Mouse (Mus musculus): ENCODE results near the gene Notch3. TPM values are rescaled to one million over a fixed set of nuclear protein-coding genes. Genes with fewer than 3 reads are reported as not detected.
"Not testable (repeated sequence)": the region's sequence is repeated elsewhere in the genome, so short reads cannot be mapped to it uniquely, and the experiment has no call there.

Gene Notch3
- total RNA-seq, 1 experiment from 2014 or later, result not detected

DNA sequence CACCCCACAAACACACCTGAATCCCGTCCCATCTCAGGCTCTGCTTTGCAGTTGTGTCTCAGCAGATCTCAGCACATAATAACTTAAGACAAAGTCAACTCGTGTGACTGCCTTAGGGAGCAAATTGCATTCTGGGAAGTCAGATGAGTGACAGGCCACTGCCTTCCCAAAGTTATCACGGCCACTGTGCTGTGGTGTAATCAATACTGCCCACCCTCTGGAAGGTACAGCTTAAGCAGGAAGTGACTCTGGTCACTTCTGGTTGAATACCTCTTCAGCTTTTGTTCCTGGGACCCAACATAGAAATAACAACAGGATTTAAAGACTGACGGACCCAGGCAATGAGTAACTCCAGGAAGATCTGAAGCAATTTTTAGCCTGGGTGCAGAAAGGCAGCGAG, 58.8 kb downstream of the Notch3 start:
- ATAC-seq (ENCODE audit: extremely low read depth, insufficient number of reproducible peaks, low FRiP score, poor library complexity, severe bottlenecking), result no peak

GRCm38 (mm10) chr17:32106358-32106757, 60.3 kb downstream of the Notch3 start:
- ATAC-seq (ENCODE audit: extremely low read depth, insufficient number of reproducible peaks, low FRiP score, poor library complexity, severe bottlenecking), result no peak

GRCm38 (mm10) chr17:32103054-32103453, 63.6 kb downstream of the Notch3 start:
- ATAC-seq (ENCODE audit: extremely low read depth, insufficient number of reproducible peaks, low FRiP score, poor library complexity, severe bottlenecking), result no peak

- peak; percentile 13; the same call in 1 of the 2 replicates for ATAC-seq (ENCODE audit: extremely low read depth, insufficient number of reproducible peaks, low FRiP score, poor library complexity, severe bottlenecking)
Measured at GRCm38 (mm10) chr17:32099943-32100586, 66.6 kb downstream of the Notch3 start.

- no peak for ATAC-seq (ENCODE audit: extremely low read depth, insufficient number of reproducible peaks, low FRiP score, poor library complexity, severe bottlenecking)
Measured at GRCm38 (mm10) chr17:32099574-32099942, 67.1 kb downstream of the Notch3 start.

GRCm38 (mm10) chr17:32098905-32099304, 67.7 kb downstream of the Notch3 start:
- not testable (repeated sequence) for ATAC-seq (ENCODE audit: extremely low read depth, insufficient number of reproducible peaks, low FRiP score, poor library complexity, severe bottlenecking)

DNA sequence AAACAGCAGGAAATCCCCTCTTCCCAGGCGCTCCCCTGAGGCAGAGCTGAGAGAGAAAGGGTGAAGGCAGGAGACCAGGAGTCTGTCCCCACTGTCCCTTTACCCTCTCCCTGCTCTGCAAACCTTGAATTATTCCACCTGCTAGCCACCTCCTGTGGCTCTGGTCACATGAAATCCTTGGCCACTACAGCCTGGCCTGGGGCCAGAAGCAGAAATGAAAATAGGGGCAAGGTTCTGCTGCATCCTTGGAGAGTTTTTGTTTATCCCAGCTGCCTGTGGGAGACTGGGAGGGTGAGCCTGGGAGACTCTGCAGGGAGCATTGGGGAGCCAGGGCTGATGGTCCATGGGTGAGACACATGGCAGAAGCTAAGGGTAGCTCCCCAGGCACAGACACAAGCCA, 69.0 kb downstream of the Notch3 start:
- ATAC-seq (ENCODE audit: extremely low read depth, insufficient number of reproducible peaks, low FRiP score, poor library complexity, severe bottlenecking), result no peak

GRCm38 (mm10) chr17:32092895-32093294, 73.8 kb downstream of the Notch3 start:
- ATAC-seq (ENCODE audit: extremely low read depth, insufficient number of reproducible peaks, low FRiP score, poor library complexity, severe bottlenecking), result no peak

GRCm38 (mm10) chr17:32092241-32092619, 74.4 kb downstream of the Notch3 start:
- no peak for ATAC-seq (ENCODE audit: extremely low read depth, insufficient number of reproducible peaks, low FRiP score, poor library complexity, severe bottlenecking)

DNA sequence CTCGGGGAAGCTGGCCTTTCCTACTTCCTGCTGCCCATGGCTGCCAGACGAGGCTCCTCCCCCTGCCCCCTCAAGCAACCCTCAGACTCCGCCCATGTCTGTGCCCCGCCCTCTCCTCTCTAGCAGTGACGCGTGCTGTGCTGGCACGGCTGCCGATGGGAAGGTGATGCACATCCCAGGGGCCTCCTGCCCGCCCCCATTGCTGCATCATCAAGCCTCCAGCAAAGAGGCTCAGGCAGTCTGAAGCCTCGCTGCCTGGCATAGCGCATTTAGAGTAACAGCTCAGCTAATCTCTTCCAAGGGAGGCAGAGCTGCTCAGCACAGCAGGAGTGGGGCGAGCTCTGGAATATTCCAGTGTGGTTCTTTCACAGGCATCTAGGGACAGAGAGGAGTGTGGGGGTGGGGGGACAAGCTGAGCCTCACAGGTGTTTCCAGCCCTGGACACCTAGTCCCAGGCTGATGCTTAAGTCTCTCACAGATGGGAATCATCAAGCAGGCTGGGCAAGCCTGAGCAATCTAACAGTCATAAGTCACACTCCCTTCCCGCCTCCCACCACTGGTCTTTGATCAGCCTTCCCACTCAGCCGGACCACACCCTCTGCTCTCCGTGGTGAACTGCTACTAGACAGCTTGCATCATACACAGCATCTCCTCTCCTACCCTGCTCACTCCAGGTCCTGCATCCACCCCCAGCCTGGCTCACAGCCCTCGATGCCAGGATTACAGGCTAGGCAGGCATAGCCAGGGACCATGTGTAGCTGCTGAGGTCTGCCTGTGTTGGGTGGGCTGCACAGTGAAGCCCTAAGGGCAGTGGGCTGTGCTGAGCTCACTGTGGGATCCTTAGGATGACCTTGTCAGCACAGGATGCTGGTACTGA, 75.0 kb downstream of the Notch3 start:
- peak; percentile 91 for ATAC-seq (ENCODE audit: extremely low read depth, insufficient number of reproducible peaks, low FRiP score, poor library complexity, severe bottlenecking)

GRCm38 (mm10) chr17:32091032-32091363, 75.7 kb downstream of the Notch3 start:
- ATAC-seq (ENCODE audit: extremely low read depth, insufficient number of reproducible peaks, low FRiP score, poor library complexity, severe bottlenecking), result no peak

DNA sequence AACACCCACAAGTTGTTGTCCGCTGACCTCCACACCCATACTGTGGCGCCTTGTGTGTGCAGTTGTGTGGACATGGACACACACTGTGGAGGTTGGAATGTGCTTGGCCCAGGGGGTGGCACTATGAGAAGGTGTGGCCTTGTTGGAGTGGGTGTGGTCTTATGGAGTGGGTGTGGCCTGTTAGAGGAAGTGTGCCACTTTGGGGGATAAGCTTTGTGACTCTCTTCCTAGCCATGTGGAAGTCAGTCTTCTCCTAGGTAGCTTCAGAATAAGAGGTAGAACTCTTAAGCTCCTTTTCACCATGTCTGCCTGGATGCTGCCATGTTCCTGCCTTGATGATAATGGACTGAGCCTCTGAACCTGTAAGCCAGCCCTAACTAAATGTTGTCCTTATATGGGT, 79.6 kb downstream of the Notch3 start:
- no peak for ATAC-seq (ENCODE audit: extremely low read depth, insufficient number of reproducible peaks, low FRiP score, poor library complexity, severe bottlenecking)

DNA sequence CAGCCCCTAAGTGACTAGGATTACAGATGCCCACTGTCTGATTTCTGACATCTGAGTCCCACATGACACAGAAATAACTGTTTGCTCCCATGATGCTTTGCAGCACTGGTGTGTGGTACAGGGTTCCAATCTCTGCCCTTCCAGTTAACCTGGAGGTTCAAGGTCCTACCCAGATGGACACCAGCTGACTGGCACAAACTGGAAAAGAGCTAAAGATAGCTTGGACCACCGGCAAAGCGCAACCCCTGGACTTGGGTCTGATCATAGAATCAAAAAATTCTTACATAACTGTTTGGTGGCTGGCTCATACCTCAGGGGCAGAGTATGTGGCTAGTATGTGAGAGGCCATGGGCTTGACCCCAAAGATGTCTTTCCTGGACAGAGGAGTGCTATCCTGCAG, 83.3 kb downstream of the Notch3 start:
- ATAC-seq (ENCODE audit: extremely low read depth, insufficient number of reproducible peaks, low FRiP score, poor library complexity, severe bottlenecking), result no peak

DNA sequence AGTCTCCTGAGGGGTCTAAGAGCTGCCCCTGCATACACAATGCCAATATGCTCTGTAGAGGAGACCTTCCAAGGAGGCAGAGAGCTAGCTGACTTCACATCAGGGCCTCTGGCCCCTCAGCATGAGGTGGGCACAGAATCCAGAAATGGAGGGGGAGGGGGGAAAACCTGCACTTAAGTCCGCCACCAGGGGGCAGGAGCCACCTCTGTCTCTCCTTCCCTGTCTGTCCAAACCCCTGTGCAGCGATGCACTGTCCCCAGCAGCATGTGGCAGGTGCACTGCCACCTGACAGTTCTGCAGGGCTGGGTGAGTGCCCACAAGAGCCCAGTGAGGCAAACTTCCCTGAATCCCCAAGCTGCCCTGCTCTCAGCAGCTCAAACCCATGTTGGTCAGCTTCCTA, 91.5 kb downstream of the Notch3 start:
- ATAC-seq (ENCODE audit: extremely low read depth, insufficient number of reproducible peaks, low FRiP score, poor library complexity, severe bottlenecking), result no peak

GRCm38 (mm10) chr17:32074658-32075057, 92.0 kb downstream of the Notch3 start:
- no peak for ATAC-seq (ENCODE audit: extremely low read depth, insufficient number of reproducible peaks, low FRiP score, poor library complexity, severe bottlenecking)

DNA sequence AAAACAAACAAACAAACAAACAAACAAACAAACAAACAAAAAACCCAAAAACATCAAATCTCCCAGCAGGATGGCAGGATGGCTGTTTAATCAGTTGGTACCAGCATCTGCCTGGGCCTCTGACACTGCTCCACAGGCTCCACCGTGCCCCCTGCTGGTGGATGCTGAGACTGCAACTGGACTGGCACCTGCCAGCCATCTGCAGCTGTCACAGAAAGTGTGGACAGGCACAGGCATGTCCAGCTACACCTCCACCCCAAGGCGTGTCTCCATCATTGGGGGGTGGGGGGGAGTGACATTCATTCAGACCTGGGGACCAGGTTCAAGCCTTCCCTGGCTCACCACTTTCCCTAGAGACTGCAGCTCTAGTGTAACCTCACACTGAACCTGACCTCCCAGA, 93.3 kb downstream of the Notch3 start:
- peak; percentile 55 for ATAC-seq (ENCODE audit: extremely low read depth, insufficient number of reproducible peaks, low FRiP score, poor library complexity, severe bottlenecking)

Other genes starting within 250 kb of the Notch3 start
- 16.3 and 23.0 TPM in 2 replicates for gene Rrp1b, start 130.8 kb downstream of the Notch3 start, total RNA-seq (2017)
- not detected in 2 replicates for gene Hsf2bp, start 130.5 kb downstream of the Notch3 start, total RNA-seq (2017)
- gene Ephx3, start 22.7 kb upstream of the Notch3 start, total RNA-seq (2017), result 0.37 and 0.58 TPM in 2 replicates
- gene Brd4, start 117.9 kb upstream of the Notch3 start, total RNA-seq (2017), result 70.2 and 73.6 TPM in 2 replicates
- 227 and 237 TPM in 2 replicates for gene Akap8, start 154.4 kb upstream of the Notch3 start, total RNA-seq (2017)
- gene Akap8l, start 183.8 kb upstream of the Notch3 start, total RNA-seq (2017), result 275 and 277 TPM in 2 replicates
- gene Wiz, start 222.6 kb upstream of the Notch3 start, total RNA-seq (2017), result 9.1 and 12.3 TPM in 2 replicates
- 190 and 210 TPM in 2 replicates for gene Rasal3, start 236.7 kb upstream of the Notch3 start, total RNA-seq (2017)

Measured in neutrophil, adult 5-6 weeks (primary cell).